Mouse (Mus musculus) yolk sac, embryonic 10.5 days (tissue): ENCODE results near the gene Uvrag.

Experiments used
- DNase-seq: peaks from one replicate; pipeline ENCODE4 v3.0.0-alpha.2; 2017; ENCODE audit warnings: low spot score

Gene Uvrag

GRCm38 (mm10) chr7:99021277-99021676 is 119.7 kb downstream of the Uvrag start:
- DNase-seq: peak; percentile 66

GRCm38 (mm10) chr7:99020353-99020752 is 120.6 kb downstream of the Uvrag start:
- no peak for DNase-seq

GRCm38 (mm10) chr7:99017224-99017844 is 123.6 kb downstream of the Uvrag start:
- no peak for DNase-seq

- DNase-seq: no peak
Measured at GRCm38 (mm10) chr7:99015914-99016313, 125.0 kb downstream of the Uvrag start.

GRCm38 (mm10) chr7:99015419-99015818 is 125.5 kb downstream of the Uvrag start:
- no peak for DNase-seq

- no peak for DNase-seq
Measured at GRCm38 (mm10) chr7:99014620-99015019, 126.3 kb downstream of the Uvrag start.

- no peak for DNase-seq
Measured at GRCm38 (mm10) chr7:99007506-99008354, 133.2 kb downstream of the Uvrag start.

- DNase-seq: no peak
Measured at GRCm38 (mm10) chr7:99003231-99003630, 137.7 kb downstream of the Uvrag start.

- DNase-seq: no peak
Measured at GRCm38 (mm10) chr7:98998722-98999121, 142.2 kb downstream of the Uvrag start.

- DNase-seq: no peak
Measured at GRCm38 (mm10) chr7:98997760-98998159, 143.2 kb downstream of the Uvrag start.

- no peak for DNase-seq
Measured at GRCm38 (mm10) chr7:98996791-98997190, 144.2 kb downstream of the Uvrag start.

- no peak for DNase-seq
Measured at GRCm38 (mm10) chr7:98995126-98995727, 145.7 kb downstream of the Uvrag start.

GRCm38 (mm10) chr7:98994137-98994536 is 146.8 kb downstream of the Uvrag start:
- no peak for DNase-seq

GRCm38 (mm10) chr7:98993395-98993794 is 147.5 kb downstream of the Uvrag start:
- no peak for DNase-seq

GRCm38 (mm10) chr7:98991204-98991761 is 149.7 kb downstream of the Uvrag start:
- no peak for DNase-seq

- DNase-seq: no peak
Measured at GRCm38 (mm10) chr7:98990510-98990909, 150.4 kb downstream of the Uvrag start.

GRCm38 (mm10) chr7:98986962-98987441 is 153.9 kb downstream of the Uvrag start:
- DNase-seq: no peak

- DNase-seq: no peak
Measured at GRCm38 (mm10) chr7:98985935-98986334, 155.0 kb downstream of the Uvrag start.

GRCm38 (mm10) chr7:98985489-98985888 is 155.5 kb downstream of the Uvrag start:
- no peak for DNase-seq

GRCm38 (mm10) chr7:98984319-98984718 is 156.6 kb downstream of the Uvrag start:
- no peak for DNase-seq

- no peak for DNase-seq
Measured at GRCm38 (mm10) chr7:98983058-98983457, 157.9 kb downstream of the Uvrag start.

- no peak for DNase-seq
Measured at GRCm38 (mm10) chr7:98981423-98981822, 159.5 kb downstream of the Uvrag start.
